Mouse (Mus musculus) 3134 (cell line): ENCODE results near the gene Ebf3.

Experiments
- DNase-seq: peaks from one replicate; pipeline ENCODE4 v3.0.0-alpha.2; 2011; ENCODE audit warnings: low spot score; ENCODE audit not compliant: insufficient read length; ENCODE audit errors: extremely low read depth

Gene Ebf3

DNA sequence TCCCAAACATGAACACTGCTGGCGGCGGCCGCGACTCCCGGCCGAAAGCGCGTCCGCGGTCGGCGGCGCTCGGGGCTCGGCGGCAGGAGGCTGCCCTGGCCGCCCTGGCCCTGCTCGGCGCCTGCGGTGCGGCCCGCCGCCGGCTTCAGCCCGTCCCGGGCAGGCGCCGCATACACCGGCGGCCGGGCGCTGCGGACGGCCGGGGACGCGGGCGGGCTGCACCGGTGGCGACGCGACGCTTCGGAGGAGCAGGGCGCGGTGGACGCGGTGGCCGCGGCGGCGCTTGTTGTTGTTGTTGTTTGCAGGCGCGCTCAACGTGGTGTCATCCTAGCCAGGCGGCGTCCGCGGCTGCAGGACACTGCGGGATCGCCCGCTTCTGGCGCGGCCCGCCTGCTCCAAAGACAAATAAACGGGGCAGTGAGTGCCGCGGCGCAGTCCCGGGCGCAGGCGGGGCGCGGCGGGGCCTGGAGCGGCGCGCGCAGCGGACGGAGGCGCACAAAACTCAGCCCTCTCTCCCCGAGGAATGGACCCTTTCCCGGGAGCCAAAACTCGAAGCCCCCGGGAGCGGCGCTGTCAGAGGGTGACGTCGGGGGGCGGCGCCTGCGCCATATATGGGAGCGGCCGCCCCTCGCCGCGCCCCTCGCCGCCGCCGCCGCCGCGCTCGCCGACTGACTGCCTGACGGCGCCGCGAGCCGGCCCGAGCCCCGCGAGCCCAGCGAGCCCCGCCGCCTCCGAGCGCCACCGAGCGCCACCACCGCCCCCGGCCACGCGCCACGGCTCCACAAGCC, at the start of gene Ebf3:
Ebf3 (minus strand) TSS at position 542 of the 788 bp plus-strand sequence.
- no peak for DNase-seq

DNA sequence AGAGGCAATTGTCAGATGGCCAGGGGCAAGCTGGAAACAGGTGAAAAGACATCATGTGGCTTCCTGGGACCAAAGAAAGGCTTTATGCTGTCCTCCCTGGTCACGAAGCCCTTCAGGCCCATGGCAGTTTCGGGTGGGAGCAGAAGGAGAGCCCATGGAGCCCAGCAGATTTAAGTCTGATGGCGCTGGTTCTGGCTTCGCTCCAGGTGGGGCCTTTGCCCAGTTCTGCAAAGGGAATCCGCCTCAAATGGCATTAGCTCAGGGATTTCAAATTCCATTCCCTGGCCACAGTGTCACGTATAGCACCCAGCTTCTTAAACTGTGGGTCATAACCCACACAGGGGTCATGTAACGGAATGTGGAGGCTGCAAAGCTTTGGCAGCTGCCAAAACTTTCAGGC, 32.6 kb upstream of the Ebf3 start:
- DNase-seq: peak; percentile 50

DNA sequence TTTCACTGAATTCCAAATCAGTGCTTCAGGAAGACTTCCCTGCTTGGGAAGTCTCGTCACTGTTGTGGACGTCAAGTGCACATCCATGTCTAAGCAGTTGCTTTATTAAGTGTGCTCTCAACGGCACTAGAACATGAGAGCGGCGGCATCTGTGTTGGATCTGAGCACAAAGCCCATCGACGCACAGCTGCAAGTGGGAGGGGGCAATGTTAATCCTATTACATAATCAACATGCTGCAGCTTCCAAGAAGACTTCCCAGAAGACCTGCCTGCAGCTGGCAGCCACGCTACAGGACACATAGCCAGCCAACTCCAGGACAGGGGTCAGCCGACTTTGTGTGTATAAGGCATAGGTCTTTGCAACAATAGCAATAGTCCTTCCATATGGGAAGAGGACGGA, 31.8 kb upstream of the Ebf3 start:
- DNase-seq: no peak

DNA sequence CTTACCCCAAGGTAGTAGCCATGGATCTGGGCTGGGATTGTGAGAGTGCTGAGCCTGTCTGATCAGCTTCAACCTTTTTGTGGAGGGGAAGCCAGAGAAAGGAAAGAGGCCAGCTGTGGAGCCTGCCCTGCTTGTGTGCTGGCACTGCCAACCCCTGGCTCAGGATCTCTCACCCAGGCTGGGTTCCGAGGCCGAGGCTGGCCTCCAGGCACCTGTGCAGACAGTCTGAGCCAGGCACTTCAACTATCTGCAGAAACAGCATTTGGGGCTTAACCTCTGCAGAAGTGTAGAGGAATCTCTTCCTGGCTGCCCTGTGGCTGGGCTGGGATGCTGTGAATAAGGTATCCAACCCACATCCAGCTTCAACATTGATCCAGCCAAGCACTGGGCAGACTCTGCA, 19.7 kb upstream of the Ebf3 start:
- no peak for DNase-seq

DNA sequence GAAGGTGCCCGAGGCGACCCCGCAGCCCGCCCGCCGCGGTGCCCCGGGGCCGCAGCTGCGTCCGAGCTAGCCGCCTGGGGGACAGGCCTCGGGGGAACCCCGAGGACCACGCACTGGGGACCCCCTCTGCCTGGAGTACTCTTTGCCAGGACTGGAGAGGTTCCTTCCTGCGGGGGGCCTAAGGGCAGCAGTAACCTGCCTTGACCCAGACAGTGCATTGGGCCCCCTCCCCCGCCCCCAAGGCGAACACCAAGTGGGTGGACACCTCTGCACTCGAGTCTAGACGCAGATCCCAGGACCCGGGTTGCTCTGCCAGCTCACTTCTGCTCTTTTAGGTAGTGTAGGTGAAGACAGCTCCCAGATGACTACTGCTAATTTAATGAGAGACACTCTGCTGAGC, 8.7 kb upstream of the Ebf3 start:
- DNase-seq: no peak

DNA sequence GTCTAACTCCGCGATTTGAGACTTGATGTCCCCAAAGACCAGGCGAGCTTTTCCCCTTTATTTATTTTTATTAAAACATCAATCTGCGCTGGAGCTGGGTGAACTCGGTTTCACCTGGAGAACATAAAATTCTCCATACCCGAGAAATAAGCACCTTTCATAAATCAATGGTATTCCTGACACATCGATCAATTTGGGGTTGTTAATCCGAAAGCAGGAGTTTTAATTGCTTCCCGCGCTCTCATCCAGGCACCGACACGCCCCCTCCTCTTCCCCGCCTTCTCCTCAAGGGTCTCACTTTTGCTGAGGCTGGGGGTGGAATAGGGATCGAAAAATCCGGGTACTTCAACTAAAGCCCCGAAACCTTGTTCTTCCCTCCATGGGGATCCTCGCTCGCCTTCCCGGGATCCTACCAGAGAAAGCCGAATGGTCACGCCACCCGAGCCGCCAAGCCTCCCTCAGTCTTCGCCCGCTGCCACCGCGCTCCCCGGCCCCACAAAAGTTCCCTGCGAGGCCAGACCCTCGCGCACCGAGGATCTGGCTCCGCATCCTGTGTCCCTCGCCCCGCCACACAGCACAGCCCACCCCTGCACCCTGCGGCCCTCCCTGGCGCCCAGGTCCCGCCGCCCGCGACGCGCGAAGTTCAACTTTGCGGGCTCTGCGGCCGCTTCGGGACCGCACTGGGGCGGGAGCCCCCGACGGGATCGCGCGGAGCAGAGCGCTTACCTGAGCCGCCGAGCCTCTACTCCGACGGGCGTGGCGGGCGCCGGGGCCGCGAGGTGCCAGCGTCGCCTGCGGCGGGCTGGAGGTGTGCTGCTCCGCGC, 7.9 kb upstream of the Ebf3 start:
- no peak for DNase-seq

DNA sequence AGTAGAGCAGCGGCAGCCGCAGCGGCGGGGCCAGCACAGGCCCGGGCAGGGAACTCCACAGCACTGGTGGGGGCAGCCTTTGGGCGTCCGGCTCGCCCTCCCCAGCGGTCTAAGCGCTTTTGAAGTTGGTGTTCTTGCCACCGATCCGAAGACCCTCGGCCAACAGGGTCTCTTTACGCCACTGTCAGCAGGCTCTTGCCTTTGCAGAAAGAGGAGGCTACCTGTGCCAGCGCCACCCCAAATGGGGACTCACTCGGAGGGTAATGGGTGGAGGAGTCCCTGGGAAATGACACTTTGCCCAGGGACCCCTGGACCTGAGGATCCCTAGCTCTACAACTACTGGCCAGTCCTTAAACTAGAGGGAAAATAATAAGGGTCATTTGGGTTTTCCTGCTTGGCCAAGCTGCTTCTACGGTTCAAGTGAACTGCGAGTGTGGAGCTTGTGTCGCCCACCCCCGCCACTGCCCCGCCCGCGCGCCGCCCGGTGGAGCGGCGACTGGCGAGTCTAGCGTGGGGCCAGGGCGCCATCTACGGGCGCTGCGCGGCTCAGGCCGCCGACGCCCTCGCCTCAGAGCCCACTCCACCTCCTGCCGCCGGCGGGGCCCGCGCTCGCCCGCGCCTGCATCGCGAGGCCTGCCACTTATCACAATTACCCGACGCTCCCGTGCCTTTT, 7.0 kb upstream of the Ebf3 start:
- DNase-seq: no peak

DNA sequence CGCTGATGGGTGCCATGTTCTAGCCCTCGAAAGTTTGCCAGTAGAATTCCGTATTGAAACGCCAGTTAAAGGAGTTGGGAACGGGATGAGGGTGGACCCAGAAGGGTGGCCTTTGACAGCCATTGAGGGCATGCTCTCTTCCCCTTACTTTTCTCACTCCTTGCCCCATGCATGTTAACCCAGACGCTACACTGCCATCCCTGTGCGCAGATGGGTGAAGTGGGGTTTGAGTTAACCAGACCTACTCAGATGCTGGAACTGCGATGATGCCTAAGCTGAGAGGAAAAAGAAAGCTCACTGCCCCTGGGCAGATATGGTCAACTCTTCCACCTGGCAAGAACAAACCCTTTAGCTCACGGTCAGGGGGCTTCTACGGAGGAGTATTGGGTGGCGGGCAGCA, 6.1 kb upstream of the Ebf3 start:
- DNase-seq: no peak

DNA sequence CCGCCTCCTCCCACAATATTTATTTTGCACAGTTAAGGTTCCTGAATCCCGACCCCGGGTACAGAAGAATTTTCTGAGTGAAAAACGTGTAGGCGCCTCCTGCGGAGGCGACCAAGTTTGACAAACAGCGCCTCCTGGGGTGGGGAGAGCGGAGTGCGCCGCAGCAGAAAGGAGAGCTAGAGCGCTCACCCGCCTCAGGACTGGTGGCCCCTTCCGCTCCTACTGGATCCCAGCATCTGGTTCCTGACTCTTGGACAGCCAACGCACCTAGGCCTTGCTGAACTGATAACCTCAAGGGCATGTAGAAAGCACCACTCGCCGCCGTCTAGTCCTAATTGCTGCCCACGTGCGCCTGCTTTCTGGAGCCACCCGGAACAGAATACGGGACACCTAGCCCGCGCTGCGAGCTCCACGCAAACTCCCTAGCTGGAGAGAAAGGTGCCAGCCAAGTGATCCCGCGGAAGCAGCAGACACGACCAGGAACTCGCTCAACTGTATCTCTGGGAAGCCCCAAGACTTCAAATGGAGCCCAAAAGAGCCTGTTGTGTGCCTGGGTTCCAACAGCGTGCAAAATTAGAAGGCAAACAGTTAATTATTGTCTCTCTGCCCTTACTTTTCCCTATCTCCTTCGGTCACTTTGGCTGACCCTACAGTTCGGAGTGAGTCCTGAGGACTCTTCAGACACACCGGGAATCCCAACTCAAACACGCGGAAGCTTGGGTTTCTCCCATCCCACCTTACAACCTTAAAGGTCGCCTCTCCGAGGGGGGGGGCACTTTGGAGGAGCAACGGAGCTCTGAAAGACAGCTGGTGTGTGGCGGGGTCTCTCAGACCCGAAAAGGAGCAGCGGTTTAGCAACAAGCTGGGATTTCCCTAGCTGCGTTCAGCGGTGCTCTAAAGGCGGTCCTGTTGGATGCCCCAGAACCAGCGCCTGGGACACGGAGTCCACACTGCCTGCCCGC, 5.0 kb upstream of the Ebf3 start:
- no peak for DNase-seq

DNA sequence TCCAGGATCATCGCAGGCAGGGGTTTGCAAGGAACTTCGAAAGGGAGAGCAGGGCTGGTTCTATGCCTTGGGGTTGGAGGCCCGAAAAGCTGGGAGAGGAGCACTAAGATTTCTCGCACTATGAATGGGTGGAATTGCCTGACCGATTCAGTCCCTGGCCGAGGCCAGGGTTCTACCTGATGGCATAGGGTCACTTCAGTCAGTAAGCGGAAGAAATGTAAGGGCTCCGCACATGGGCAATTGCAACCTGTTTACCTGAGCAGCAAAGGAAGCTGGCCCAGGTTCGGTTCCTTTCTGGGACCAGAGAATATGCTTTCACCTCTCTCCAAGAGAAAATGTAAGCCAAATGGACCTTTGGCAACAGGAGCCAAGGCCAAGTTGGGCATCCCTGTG, 4.1 kb upstream of the Ebf3 start:
- DNase-seq: no peak

DNA sequence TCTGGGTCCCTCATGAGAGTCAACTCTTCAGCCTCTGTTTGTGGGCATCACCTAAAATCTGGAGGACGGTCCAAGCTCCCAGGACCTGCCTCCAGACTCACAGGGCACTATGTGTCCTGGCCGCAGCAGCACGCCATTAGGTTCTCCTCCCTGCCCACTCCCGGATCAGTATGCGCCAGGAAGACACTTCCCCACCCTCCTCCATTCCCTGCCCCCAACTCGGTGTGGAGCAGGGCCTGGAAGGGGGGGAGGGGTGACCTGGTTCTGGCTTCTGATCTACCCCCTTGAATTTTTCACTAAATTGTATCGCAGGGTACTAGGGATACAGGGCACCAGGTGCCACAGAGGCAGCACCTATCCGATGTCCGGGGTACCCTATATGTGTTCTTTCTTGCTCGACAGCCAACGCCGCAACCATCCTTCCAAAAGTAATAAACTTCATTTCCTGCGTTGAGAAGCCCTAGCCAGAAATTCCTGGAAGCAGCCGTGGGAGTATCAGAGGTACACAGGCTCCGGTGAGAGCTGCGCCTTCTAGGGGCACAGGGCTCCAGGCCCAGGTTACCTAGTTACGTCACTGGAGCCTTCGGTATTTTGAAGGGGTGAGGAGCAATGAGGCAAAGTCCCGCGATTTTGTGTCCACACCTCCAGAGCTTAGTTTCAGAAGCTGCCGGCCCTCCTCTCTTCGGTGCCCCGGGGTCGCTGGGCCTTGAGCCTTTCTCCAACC, 3.6 kb upstream of the Ebf3 start:
- DNase-seq: no peak

DNA sequence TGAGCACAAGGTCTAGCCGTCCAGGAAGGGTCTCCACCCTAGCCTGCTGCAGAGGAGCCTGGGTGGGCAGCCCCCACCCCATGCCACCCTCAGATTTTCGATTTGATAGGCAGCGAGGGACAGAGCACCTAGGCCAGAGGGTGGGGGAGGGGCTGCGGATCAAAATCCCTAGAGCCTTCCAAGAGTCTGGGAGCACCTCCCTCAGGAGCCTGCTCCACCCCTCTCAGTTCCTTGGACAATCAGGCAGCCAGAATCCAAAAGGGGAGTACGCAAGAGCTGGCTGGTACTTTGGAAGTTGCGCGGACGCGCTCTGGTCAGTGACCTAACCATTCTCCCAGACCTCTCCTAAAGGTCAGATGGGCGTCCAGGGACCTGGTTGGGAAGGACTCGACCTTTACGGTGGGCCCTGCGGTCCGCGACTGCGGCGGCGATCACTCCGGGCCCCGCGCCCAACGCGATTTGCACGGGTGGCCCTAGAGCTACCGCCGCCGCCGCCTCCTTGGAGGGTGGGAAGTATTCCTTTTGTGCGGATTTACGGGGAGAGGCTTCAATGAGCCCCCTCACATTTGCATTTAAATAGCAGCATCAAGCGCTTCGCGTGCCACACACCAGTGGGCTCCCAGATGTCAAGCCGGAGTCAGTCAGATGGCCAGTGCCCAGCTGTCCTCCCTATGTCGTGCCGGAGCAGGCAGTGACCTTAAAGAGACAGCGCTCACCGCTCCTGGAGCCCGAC, 2.8 kb upstream of the Ebf3 start:
- no peak for DNase-seq

DNA sequence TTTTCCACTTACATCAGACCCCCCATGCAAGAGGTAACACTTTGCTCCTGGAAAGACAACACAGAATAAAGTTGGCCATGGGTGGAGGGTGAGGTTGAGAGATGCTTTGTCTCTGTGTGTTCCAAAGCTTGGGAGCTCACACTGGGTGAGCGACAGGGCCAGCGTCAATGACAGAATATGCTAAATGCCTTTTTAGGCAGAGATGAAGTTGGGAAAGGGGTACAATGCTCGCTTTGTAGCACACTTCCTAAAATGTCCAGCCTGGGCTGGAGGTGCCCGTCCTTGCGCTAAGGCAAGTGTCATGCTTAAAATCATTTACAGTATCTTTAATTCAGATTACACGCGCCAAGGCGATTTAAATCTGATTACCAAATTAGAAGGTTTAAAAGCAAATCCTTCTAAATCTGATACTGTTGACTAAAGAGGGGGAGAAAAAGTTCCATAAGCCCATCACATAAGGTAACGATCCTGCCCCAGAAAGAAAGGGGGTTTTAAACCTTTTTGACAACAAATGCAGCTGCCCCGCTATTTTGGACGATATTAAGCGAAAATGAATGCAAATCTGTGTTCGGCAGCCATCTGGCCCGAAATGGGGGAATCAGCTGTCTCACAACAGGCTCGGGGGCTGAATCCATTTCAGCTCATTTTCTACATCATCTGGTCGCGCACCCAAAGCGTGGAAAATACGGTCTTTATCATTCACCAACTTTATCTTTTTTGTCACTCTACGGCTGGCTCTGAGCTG, 2.1 kb upstream of the Ebf3 start:
- no peak for DNase-seq

DNA sequence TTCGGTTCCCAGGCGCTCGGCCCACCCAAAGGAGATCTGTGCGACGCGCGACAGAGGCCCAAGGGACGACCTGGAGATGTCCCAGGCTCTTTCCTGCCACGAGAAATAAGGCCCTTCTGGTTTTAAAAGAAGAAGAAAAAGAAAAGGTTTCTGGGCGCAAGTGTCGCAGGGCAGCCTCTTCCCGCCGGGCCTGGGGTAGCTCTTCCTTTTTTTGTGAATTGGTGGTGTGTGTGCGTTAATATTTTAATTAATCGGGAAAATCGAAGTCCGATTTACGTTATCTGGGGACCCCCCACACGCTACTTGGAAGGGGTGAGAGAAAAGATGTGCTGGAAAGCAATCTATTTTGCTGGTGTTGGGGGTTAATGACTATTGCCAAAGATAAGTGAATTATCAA, 1.3 kb upstream of the Ebf3 start:
- DNase-seq: no peak

DNA sequence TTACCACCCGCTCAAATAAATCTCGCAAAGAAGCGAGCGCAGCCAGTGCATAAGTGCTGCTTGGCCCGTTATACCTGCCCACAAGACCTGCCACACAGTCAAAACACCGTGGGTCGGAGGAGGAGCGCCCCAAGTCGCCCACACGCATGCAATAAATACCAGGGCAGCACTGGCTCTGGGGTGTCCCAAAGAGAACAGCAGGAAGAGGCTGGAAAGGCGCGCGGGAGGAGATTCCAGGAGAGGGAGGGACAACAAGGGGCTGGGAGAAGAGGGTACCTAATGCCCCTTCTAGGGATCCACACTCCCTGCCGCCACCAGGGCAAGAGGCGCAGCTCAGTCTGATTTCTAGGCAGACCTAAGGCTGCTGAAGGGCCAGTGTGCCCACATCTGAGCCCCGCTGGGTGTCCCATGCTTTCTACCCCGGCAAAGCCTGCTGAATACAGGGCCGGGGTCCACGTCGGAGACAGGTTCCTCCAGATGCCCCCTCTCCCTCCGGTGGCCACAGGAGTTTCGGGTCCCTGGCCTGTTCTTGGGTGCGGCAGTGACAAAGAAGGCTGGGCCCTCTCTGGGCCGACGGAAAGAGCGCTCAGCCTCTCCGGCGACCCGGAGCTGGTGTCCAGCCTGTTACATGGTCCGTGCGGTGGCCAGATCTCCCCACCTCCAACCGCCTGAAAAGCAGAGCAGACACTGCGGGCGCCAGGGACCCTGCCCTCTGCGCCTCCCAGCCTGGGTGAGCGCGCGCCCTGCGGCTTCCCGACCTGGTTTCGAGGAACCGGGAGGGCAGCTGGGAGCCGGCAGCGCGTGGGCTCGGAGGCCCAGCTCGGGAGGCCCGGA, 682 bp upstream of the Ebf3 start:
- no peak for DNase-seq

DNA sequence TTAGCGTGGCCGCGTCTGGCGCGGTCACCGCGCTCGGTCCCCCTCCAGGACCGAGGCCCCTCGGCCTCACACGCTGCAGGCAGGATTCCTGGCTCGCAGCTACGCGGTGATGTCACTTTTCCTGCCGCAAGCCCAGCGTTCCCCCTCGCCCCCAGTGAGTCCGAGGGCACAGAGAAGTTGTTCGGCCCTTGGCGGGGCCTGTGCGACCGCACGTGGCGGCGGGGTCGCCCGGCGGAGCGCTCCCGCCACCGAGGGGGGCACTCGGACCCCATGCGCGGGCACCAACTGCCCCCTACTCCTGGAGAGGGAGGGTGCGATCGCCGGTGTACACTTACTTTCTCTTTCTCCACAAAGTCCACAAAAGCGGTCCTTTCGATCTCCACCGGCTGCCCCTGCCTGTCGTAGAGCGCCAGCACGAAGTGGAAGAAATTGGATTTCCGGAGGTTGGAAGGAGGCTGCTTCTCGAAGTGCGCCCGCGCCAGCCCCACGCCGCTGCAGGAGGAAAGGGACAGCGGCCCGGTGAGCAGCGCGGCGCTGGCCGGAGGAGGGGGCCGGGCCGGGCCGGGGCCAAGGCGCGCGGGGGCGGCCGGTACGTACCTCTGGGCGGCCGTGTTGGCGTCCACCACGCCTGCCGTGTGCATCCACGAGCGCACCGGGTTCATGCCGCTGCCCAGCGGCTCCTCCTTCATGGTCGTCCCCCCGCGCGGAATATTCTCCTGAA, 902 bp downstream of the Ebf3 start:
- DNase-seq: no peak

DNA sequence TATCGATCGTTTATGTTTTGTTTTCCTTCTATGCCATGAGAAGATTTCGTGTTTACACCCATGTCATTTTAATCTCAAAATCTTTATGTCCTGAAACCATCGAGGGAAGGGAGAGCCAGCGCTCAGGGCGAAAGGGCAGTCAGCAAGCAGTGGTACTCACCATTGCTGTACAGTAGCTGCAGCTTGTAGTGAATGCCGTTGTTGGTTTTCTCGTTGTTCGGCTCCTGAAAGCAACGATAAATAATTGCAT, 1.4 kb downstream of the Ebf3 start:
- DNase-seq: no peak
